Mouse (Mus musculus): ENCODE measurements at regions not wholly inside any gene's neighbourhood (a gene's known extent, or its start where the extent isn't known, plus 50 kb on each side); places are given as distances from the start of the nearest gene placed in this dataset.

DNA sequence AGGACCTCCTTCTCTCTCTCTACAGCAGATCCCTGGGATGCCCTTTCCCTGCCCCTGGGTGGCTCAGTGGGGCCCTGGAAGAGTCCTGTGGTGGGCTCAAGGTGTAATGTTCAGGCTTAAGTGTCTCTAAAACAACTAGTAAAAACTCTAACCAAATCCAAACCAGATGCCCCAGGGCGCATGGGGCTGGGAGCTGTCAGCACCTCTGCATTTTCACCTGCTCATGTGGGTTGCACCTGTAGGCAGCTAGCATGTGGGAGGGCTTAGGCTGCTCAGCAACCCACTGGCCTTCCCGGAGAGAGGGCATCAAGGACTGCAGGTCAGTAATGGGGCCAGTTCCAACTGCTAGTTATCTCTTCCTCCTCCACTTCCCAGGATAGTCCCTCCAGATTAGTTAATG lies 104.8 kb upstream of the Gm12830 start:
- no peak for DNase-seq (ENCODE audit: low read depth, low spot score)

DNA sequence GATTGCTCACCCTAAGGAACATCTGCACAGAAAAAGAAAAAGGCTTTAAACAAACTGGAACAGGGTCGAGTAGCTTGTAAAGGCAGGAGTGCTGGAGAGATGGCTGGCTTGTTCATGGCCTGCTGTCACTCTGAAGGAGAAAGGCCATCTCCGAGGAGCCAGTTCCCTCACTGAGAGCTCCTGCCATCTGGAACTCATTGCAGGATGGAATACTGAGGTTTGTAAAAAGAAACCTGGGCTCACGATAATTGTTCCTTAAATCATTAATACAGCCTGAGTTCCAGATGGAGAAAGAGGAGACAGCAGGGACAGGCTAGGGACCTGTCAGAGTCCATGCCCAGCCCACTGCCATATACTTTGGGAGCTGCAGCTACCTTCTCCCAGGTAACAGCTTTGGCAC lies 100.8 kb upstream of the Gm12830 start:
- no peak for DNase-seq (ENCODE audit: low read depth, low spot score)

DNA sequence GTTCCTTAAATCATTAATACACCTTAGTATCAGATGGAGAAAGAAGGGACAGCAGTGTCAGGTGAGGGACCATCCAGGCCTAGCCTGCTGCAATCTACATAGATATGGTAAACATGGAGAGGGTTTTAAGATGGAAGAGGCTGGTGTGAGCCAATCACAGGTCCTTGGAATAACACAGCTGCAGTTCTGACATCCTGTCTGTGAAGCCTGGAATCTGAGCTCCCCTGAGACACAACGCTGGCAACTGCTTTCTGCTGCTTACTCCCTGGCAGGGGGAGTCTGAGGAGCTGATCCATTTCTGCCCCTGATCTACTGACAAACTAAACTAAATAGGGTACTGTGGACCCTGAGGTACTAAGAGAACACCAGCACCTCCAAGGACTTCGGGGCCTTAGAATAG lies 100.1 kb upstream of the Gm12830 start:
- DNase-seq (ENCODE audit: low read depth, low spot score) = no peak

DNA sequence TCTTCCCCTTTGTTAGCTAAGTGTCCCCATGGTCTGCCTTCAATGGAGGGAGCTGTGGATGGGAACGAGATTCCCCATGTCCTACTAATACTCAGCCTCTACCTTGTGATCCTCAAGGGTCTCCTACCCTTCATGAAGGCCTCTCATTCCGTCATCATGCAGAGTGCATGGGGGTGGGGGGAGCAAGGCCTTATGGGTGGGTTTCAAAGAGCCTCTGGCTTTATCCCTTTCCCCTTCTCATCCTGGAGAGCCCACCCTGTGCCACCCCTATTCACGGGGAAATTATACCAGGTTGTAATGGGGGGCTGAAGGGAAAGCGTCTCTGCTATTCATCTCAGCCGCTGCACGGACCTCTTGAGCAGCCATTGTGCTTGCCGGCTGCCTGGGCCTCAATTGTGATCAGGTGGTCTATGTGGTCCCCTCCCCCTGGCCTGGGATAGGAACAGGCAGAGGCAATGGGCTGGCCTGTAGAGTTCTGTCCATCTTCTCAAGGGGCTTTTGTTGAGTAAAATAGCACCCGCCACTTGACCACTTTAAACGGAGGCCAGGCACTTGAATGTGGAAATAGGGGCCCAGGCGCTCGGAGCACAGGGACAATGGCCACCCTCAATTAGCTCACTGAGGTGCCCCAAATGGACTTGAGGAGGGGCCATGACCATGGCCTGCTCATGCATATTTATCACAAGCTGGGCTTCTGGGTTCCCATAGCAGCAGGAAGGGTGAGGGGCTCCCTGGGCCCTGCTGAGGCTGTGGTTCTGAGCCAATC lies 93.1 kb upstream of the Gm12830 start:
- no peak for DNase-seq (ENCODE audit: low read depth, low spot score)

DNA sequence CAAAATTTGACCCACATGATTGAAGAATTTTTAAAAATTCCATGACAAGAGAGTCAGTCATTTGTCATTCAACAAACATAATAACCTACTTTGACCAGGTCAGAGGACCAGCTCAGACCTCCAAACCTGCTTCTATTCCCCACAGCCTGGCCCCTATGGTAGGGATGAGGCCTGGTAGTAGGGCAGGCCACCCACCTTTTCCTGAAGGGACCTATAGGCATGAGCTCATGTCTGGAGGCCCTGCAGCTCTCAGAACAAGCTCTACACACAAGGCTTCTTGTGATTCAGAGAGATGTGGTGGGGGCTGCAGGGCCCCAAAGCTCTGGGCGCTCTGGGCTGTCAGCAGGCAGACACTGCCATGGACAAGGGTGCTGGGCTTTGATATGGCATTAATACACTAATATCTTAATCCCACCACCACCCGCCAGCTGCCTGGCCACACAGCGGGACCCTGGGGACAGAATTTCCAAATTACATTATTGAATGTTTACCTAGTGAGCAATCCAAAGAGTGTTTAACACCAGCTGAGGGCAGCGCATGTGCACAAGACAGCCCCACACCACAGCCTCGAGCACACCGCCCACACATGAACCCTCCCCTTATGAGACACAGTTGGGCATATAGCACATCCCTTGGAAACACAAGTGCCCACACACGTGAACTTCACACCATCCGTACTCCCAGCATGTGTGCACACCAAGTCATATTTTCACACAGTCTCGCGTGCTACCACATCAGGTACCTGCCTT lies 88.1 kb upstream of the Gm12830 start:
- DNase-seq (ENCODE audit: low read depth, low spot score) = no peak

DNA sequence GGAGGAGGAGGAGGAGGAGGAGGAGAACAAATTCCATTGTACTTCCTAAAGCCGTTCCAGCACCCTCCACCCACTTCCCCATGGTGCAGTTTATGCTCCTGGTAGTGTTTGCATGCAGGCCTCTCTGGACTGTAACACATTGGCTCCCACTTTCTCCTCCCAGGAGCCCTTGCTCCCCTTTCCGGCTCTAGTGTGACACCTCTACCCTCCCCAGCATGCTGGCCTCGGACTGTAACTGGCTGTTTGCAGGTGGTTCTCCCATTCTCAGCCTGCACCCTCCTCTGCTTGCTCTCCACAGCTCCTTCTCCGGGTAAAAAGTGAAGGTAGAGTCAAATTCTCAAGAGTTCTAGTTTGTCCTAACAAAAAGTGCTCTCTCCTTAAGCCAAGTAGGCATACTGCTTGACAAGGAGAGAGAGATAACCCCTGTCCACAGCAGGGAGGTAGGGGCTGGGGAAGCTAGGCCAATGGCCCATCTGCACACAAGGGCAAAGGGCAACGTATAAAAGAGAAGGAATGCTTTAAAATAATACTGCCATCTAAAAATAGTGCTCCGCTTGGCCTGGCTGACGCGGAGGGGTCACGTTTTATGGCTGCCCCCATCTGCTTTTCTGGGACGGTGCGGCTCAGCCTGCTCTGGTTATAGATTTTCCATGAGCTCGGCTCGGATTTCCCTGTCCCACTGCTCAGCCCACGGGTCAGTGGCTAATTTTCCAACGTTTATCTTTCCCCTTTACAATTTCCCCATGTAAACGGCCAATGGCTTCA lies 82.4 kb upstream of the Gm12830 start:
- DNase-seq (ENCODE audit: low read depth, low spot score) = peak; percentile 19

DNA sequence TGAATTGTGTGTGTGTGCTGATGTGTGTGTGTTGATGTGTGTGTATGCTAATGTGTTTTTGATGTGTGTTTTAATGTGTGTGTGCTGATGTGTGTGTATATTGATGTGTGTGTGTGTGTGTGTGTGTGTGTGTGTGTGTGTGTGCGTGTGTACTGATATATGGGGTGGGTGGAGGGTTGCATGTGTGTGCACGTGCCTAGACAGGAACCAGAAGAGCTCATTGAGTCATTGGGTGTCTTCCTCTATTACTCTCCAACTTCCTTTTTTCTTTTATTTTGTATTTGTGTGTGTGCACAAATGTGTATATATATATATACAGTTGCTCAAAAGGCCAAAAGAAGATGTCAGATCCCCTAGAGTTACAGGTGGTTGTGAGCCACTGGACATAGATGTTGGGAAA lies 73.4 kb upstream of the Gm12830 start:
- DNase-seq (ENCODE audit: low read depth, low spot score) = no peak

DNA sequence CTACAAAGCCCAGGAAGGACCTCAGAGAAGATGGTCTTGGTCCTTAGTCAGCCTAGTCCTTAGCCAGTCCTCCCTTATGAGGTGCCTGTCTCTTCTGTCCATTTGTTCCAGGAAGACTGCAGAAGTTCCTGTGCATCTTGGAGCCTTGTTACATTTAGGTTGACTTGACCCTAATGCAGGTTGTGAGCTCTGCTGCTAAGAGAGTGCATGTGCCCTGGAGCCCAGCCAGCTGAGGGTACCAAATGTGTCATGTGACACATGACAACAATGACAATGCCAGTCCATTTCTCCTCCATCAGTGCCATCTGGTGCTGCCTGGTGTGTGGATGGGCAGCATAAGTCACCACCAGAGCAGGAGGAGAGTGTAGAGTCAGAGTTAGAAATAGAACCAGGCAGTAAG lies 61.7 kb upstream of the Gm12830 start:
- DNase-seq (ENCODE audit: low read depth, low spot score) = no peak

DNA sequence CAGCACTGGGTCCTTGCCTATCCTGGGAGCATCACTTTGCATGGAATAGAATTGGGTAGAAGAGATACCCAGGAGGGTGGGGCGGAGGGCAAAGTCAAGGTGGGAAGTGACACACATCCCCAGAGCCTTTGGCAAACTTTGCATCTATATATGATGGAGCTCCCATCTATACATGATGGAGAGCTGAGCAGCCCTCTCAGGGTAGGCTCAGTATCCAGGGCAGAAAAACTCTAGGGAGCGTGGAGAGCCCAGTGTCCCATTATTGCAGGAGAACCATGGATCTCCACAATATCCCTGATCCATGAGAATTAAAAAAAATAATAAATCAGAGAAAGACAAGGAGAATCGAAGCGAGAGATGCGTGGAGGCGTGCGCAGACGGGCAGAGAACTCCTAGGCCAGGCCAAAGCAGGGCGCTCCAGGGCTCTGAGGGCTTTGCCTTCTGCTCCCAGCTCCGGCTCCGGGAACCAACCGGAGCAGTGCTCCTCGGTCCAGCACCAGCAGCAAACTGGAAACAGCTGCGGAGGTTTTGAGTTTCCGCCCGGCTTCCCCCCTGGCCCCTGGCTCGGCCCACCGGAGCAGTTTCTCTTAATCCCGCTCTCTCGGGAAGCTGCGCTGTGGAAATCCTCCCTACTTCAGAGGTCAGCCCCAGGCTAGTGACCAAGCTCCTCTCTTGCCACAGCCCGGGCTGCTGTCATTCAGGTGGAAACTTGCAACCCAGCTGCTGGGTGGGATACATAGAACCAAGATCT lies 54.7 kb upstream of the Gm12830 start:
- peak; percentile 29 for DNase-seq (ENCODE audit: low read depth, low spot score)
